Mouse (Mus musculus) neural tube, embryonic 12.5 days (tissue): ENCODE measurements at regions not wholly inside any gene's neighbourhood (a gene's known extent, or its start where the extent isn't known, plus 50 kb on each side); places are given as distances from the start of the nearest gene placed in this dataset.

Experiments
- ATAC-seq: fragments of 200-750 bp; cut with Nextera tagmentation; 2 replicates; pipeline ENCODE4 v1.8.0; 2017; ENCODE audit warnings: low read depth, mild to moderate bottlenecking, moderate TSS enrichment, moderate library complexity; ENCODE audit not compliant: low FRiP score
- H3K27ac ChIP-seq: fragments of 300-500 bp; sonication (generic); 2 replicates; pipeline ENCODE4 v1.5.1; 2016
- H3K27me3 ChIP-seq: fragments of 300-500 bp; sonication (generic); replicated peaks from 2 replicates; pipeline ENCODE4 v1.6.1; 2016; ENCODE audit warnings: mild to moderate bottlenecking
- H3K36me3 ChIP-seq: fragments of 300-500 bp; sonication (generic); 2 replicates; pipeline ENCODE4 v1.6.1; 2016; ENCODE audit warnings: mild to moderate bottlenecking
- H3K4me1 ChIP-seq: fragments of 300-500 bp; sonication (generic); 2 replicates; pipeline ENCODE4 v1.6.1; 2016
- H3K4me2 ChIP-seq: fragments of 300-500 bp; sonication (generic); replicated peaks from 2 replicates; pipeline ENCODE4 v1.6.1; 2016; ENCODE audit warnings: mild to moderate bottlenecking
- H3K4me3 ChIP-seq: fragments of 300-500 bp; sonication (generic); 2 replicates; pipeline ENCODE4 v1.5.1; 2016
- H3K9ac ChIP-seq: fragments of 300-500 bp; sonication (generic); 2 replicates; pipeline ENCODE4 v1.6.1; 2016; ENCODE audit warnings: mild to moderate bottlenecking
- H3K9me3 ChIP-seq: fragments of 300-500 bp; sonication (generic); 2 replicates; pipeline ENCODE4 v1.6.1; 2016; ENCODE audit warnings: mild to moderate bottlenecking
- WGBS: fragments of 180-500 bp; shearing (Covaris S2); methylation state at CpG from one replicate; pipeline ENCODE4 v1.1.7; 2016; 5-methylcytosine and 5-hydroxymethylcytosine counted together

- H3K4me1 ChIP-seq, result peaks cover 3% of the 10 kb centered on the region
- no peaks in the 10 kb centered on the region for H3K36me3 ChIP-seq
- no peak for ATAC-seq
- no peaks in the 10 kb centered on the region for H3K27me3 ChIP-seq
- H3K9ac ChIP-seq, result no peak overlapping the region
- no peak overlapping the region for H3K4me2 ChIP-seq
- no peak overlapping the region for H3K27ac ChIP-seq
- 88% methylated on average over 3 of the region's 3 CpGs for WGBS
- H3K9me3 ChIP-seq, result peaks cover 5% of the 10 kb centered on the region; the same call in 1 of the 2 replicates
- H3K4me3 ChIP-seq, result no peak overlapping the region
Measured at GRCm38 (mm10) chr3:52158788-52159260, 53.9 kb upstream of the Maml3 start.

GRCm38 (mm10) chr3:52161688-52162087 lies 56.8 kb upstream of the Maml3 start:
- Histone ChIP-seq H3K4me3 (no peak overlapping the region), H3K27ac (no peak overlapping the region), H3K27me3 (no peaks in the 10 kb centered on the region), H3K9ac (no peak overlapping the region), H3K36me3 (no peaks in the 10 kb centered on the region), H3K9me3 (no peaks in the 10 kb centered on the region), H3K4me1 (peaks cover 3% of the 10 kb centered on the region), H3K4me2 (no peak overlapping the region)
- ATAC-seq, result no peak
- WGBS, result 75% methylated on average over 3 of the region's 3 CpGs

DNA sequence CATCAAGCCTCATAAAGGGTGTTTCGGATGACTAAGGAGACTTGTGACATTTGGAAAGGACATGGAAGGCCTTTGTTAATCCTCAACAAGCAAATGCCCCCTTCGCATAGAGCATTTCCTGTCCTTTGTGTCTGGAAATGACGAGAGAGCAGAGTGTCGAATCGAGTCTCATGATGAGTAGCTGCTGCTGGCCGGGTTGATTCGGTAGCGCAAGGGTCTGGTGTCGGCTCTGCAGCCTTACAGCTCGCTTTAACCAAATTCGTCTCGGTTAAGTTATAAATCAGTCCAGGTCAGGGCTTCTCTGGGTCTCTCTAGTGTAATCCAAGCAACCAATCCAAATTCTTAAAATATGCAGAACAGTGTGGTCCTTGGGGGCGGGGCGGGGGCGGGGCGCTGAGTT lies 59.1 kb upstream of the Maml3 start:
- Histone ChIP-seq H3K4me1 (peaks cover 3% of the 10 kb centered on the region), H3K4me2 (peak overlapping the region; percentile 41), H3K27me3 (no peaks in the 10 kb centered on the region), H3K4me3 (no peak overlapping the region), H3K9me3 (no peaks in the 10 kb centered on the region), H3K36me3 (no peaks in the 10 kb centered on the region), H3K27ac (no peak overlapping the region), H3K9ac (no peak overlapping the region)
- 51% methylated on average over 16 of the region's 16 CpGs for WGBS
- peak; percentile 56; the same call in 1 of the 2 replicates for ATAC-seq

GRCm38 (mm10) chr3:52167420-52167819 lies 62.5 kb upstream of the Maml3 start:
- no peak for ATAC-seq
- H3K27me3 ChIP-seq, result no peaks in the 10 kb centered on the region
- no peak overlapping the region for H3K9ac ChIP-seq
- WGBS, result 93% methylated on average over 7 of the region's 7 CpGs
- H3K4me1 ChIP-seq, result peaks cover 3% of the 10 kb centered on the region
- H3K9me3 ChIP-seq, result no peaks in the 10 kb centered on the region
- no peak overlapping the region for H3K4me3 ChIP-seq
- H3K4me2 ChIP-seq, result no peak overlapping the region
- H3K27ac ChIP-seq, result no peak overlapping the region
- H3K36me3 ChIP-seq, result no peaks in the 10 kb centered on the region

- no peaks in the 10 kb centered on the region for H3K9me3 ChIP-seq
- no peaks in the 10 kb centered on the region for H3K4me1 ChIP-seq
- ATAC-seq, result no peak
- H3K9ac ChIP-seq, result no peak overlapping the region
- no peaks in the 10 kb centered on the region for H3K36me3 ChIP-seq
- no peaks in the 10 kb centered on the region for H3K27me3 ChIP-seq
- H3K4me2 ChIP-seq, result no peak overlapping the region
- no peak overlapping the region for H3K27ac ChIP-seq
- H3K4me3 ChIP-seq, result no peak overlapping the region
- WGBS, result 95% methylated on average over 7 of the region's 7 CpGs
Measured at GRCm38 (mm10) chr3:52170847-52171246, 66.0 kb upstream of the Maml3 start.

DNA sequence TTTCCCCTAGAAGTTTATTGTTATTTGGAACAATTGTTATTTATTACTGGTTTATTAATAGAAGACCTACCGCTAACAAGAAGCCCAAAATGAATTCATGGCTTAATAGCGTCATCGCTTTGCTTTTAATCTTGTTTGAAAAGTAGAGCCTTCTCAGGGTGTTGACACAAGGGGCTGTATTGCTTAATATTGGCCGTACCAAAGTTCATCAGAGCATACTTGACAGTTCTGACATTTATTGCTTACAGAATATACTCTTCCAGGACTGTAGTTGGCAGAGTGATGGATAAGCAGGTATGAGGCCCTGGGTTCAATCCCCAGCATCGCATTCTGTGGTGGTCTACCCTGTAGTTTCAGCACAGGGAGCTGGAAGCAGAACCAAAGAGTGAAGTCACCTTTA lies 66.4 kb upstream of the Maml3 start:
- H3K4me2 ChIP-seq, result no peak overlapping the region
- H3K27ac ChIP-seq, result no peak overlapping the region
- no peaks in the 10 kb centered on the region for H3K9me3 ChIP-seq
- no peak for ATAC-seq
- H3K9ac ChIP-seq, result no peak overlapping the region
- 93% methylated on average over 5 of the region's 5 CpGs for WGBS
- no peaks in the 10 kb centered on the region for H3K4me1 ChIP-seq
- no peaks in the 10 kb centered on the region for H3K36me3 ChIP-seq
- no peaks in the 10 kb centered on the region for H3K27me3 ChIP-seq
- no peak overlapping the region for H3K4me3 ChIP-seq

- H3K4me3 ChIP-seq, result no peak overlapping the region
- WGBS, result 87% methylated on average over 1 of the region's 1 CpGs
Measured at GRCm38 (mm10) chr3:52173490-52173889, 68.6 kb upstream of the Maml3 start.

DNA sequence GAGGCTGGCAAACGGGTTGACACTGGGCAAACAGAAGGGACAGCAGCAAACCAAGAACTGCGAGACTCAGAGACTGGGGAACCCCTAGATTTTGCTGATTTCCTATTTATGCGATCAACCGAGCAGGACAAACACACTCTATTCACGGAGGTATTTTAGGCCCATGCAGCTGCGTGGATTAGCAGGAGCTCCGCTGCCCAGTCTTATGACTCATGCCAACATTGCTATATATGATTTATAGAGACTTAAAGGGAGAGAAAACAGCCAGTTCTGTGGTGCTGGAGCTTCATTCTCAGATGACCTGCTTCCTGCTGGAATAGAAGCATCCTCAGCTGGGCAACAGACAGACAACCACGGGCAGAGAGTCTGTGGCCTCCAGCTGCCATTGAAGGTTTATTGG lies 71.2 kb upstream of the Maml3 start:
- Histone ChIP-seq H3K36me3 (no peaks in the 10 kb centered on the region), H3K9ac (no peak overlapping the region), H3K4me2 (no peak overlapping the region), H3K4me1 (peaks cover 30% of the 10 kb centered on the region), H3K27me3 (no peaks in the 10 kb centered on the region), H3K4me3 (no peak overlapping the region), H3K9me3 (no peaks in the 10 kb centered on the region), H3K27ac (no peak overlapping the region)
- no peak for ATAC-seq
- WGBS, result 66% methylated on average over 8 of the region's 8 CpGs

More at GRCm38 (mm10) chr3:52173490-52173889, 68.6 kb upstream of the Maml3 start:
- Histone ChIP-seq H3K4me1 (peaks cover 5% of the 10 kb centered on the region), H3K4me2 (no peak overlapping the region), H3K9me3 (no peaks in the 10 kb centered on the region), H3K9ac (no peak overlapping the region), H3K36me3 (no peaks in the 10 kb centered on the region), H3K27me3 (no peaks in the 10 kb centered on the region), H3K27ac (no peak overlapping the region)
- no peak for ATAC-seq

DNA sequence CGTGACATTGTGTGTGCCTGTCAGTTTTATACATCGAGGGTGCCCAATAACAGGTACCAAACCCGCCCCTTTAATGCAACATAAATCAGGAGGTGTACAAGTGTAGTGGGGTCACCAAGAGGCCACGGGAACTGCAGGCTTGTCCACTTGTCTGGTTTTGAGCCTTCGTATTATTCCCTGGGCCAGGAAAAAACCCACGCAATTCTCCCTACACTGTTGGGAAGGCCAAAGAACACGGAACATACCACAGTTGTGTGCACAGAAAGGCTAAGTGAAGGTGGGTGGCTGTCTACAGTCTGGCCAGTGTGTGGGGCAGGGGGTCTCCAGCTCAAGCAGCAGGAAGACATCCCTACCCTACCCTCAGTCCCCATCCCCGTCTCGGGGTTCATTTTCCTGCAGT lies 74.0 kb upstream of the Maml3 start:
- WGBS, result 23% methylated on average over 9 of the region's 9 CpGs
- Histone ChIP-seq H3K36me3 (no peaks in the 10 kb centered on the region), H3K9me3 (no peaks in the 10 kb centered on the region), H3K4me2 (peak overlapping the region; percentile 41), H3K9ac (peak overlapping the region; percentile 9; the same call in 1 of the 2 replicates), H3K4me1 (peaks cover 36% of the 10 kb centered on the region), H3K27me3 (no peaks in the 10 kb centered on the region), H3K4me3 (no peak overlapping the region), H3K27ac (peak overlapping the region; percentile 90)
- ATAC-seq, result peak; percentile 7; the same call in 1 of the 2 replicates

GRCm38 (mm10) chr3:52179686-52180085 lies 74.8 kb upstream of the Maml3 start:
- Histone ChIP-seq H3K4me3 (no peak overlapping the region), H3K27ac (peak overlapping the region; percentile 90), H3K9ac (no peak overlapping the region), H3K4me2 (peak overlapping the region; percentile 41), H3K36me3 (no peaks in the 10 kb centered on the region), H3K9me3 (no peaks in the 10 kb centered on the region), H3K4me1 (peaks cover 40% of the 10 kb centered on the region), H3K27me3 (no peaks in the 10 kb centered on the region)
- 0% methylated on average over 12 of the region's 12 CpGs for WGBS
- ATAC-seq, result peak; percentile 79

DNA sequence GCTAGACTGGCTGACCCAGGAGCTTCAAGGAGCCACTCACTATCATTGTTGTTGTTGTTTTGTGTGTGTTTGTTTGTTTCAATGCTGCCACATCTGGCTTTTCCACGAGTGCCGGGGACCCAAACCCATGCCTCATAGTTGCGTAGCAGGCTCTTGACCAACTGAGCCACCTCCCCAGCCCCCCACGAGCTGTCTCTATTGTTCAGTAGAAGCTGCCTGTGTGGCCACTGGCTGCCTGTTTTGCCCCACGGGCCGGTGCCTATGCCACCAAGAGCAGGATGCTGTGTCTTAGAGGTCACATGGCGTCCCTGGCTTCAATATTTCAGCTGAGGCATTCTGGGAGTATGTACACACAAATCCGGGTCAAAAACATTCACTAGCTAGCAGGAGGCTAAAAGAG lies 75.4 kb upstream of the Maml3 start:
- Histone ChIP-seq H3K4me2 (peak overlapping the region; percentile 41), H3K9me3 (no peaks in the 10 kb centered on the region), H3K4me1 (peaks cover 44% of the 10 kb centered on the region)

DNA sequence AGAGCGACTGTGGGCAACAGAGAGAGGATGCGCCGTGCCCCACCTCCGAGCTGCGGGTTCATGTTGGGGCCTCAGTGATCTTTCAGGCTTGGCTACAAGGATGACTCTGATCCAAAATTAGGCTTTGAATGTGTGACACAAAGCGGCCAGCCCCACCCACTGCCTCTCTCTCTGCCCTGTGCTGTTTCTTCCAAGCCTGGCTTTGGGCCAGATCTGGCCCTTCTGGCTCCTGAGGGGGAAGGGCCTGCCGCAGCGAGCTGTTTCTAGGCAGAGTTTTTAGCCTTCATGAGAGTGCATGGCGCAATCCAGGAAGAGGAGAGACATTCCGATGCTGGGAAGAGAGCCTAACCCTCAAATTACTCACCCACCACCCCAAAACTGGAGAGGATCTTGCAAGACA lies 75.9 kb upstream of the Maml3 start:
- peak overlapping the region; percentile 90 for H3K27ac ChIP-seq
- H3K27me3 ChIP-seq, result no peaks in the 10 kb centered on the region
- 24% methylated on average over 10 of the region's 10 CpGs for WGBS
- H3K4me2 ChIP-seq, result peak overlapping the region; percentile 41
- no peak overlapping the region for H3K4me3 ChIP-seq
- ATAC-seq, result peak; percentile 65
- H3K36me3 ChIP-seq, result no peaks in the 10 kb centered on the region
- no peak overlapping the region for H3K9ac ChIP-seq
- H3K4me1 ChIP-seq, result peaks cover 49% of the 10 kb centered on the region
- H3K9me3 ChIP-seq, result no peaks in the 10 kb centered on the region

More for the DNA sequence above, 75.4 kb upstream of the Maml3 start:
- H3K27me3 ChIP-seq, result no peaks in the 10 kb centered on the region
- peak; percentile 45 for ATAC-seq
- H3K27ac ChIP-seq, result peak overlapping the region; percentile 90
- H3K4me3 ChIP-seq, result no peak overlapping the region
- 18% methylated on average over 8 of the region's 8 CpGs for WGBS
- no peak overlapping the region for H3K9ac ChIP-seq
- H3K36me3 ChIP-seq, result no peaks in the 10 kb centered on the region

- H3K4me1 ChIP-seq, result peaks cover 56% of the 10 kb centered on the region
- H3K9ac ChIP-seq, result no peak overlapping the region
- ATAC-seq, result no peak
- 84% methylated on average over 9 of the region's 9 CpGs for WGBS
- no peaks in the 10 kb centered on the region for H3K9me3 ChIP-seq
- peak overlapping the region; percentile 90; the same call in 1 of the 2 replicates for H3K27ac ChIP-seq
- no peak overlapping the region for H3K4me3 ChIP-seq
- no peaks in the 10 kb centered on the region for H3K27me3 ChIP-seq
- peak overlapping the region; percentile 41; the same call in 1 of the 2 replicates for H3K4me2 ChIP-seq
- no peaks in the 10 kb centered on the region for H3K36me3 ChIP-seq
Measured at GRCm38 (mm10) chr3:52181326-52182101, 76.6 kb upstream of the Maml3 start.
